In genomic region chr2:25264286-25264660, GRCm38 (mm10) we compare ENCODE assay signal across 9 mouse cellular contexts. TPM values are rescaled to one million over a fixed set of nuclear protein-coding genes. Genes with fewer than 3 reads are reported as not detected.
DNase-seq lines count a peak whose midpoint lies in the region; ATAC-seq and TF ChIP-seq lines count a peak whose summit lies in the region.
"Had no signal": no experiment of that assay in that cellular context is flagged by ENCODE, and none has a peak within 500 bp of the region (broad histone marks: within the 10 kb centered on the region; RNA-seq: fewer than 3 reads in every experiment).

No protein-coding gene starts in this region.

- H3K79me2 ChIP-seq in MEL (ENCODE audit: control insufficient read depth, insufficient read depth, low read length, poor library complexity), result peaks cover 55% of the 10 kb centered on the region

- H3K4me1 ChIP-seq in heart, embryonic 13.5 days, result peaks cover 52% of the 10 kb centered on the region
- H3K4me1 ChIP-seq in MEL (ENCODE audit: control insufficient read depth in 1 of 2, insufficient read depth in 2 of 2, low read length in 2 of 2), result peaks cover 10 to 52% of the 10 kb centered on the region in 2 experiments
- H3K4me1 ChIP-seq in hindbrain, embryonic 13.5 days (replicated peaks), result peaks cover 60% of the 10 kb centered on the region
- H3K4me1 ChIP-seq in midbrain, embryonic 14.5 days (ENCODE audit: control insufficient read depth, insufficient read depth, low read length), result peaks cover 47% of the 10 kb centered on the region

- TF ChIP-seq EP300 in MEL (IDR thresholded peaks at IDR 0.05; ENCODE audit: low read depth in 1 of 2, low read length in 2 of 2), result no peak

- no peak for DNase-seq in heart, adult 11 months
- no peak for DNase-seq in MEL (ENCODE audit: low read depth, low spot score)
- DNase-seq in midbrain, embryonic 14.5 days, result no peak
- no peak for DNase-seq in left cerebral cortex, adult 9 months (ENCODE audit: low spot score in 2 of 2)
- no peak for DNase-seq in adrenal gland, postnatal 25 days
- DNase-seq in lung, postnatal 14 days, result no peak

- H3K36me3 ChIP-seq in heart, embryonic 13.5 days, result peaks cover 13% of the 10 kb centered on the region
- H3K36me3 ChIP-seq in MEL (ENCODE audit: control insufficient read depth in 1 of 2, insufficient read depth in 2 of 2, low read length in 2 of 2), result peaks cover 0 to 36% of the 10 kb centered on the region in 2 experiments; a peak in 2 of 4 replicates
- peaks cover 14% of the 10 kb centered on the region for H3K36me3 ChIP-seq in hindbrain, embryonic 13.5 days
- H3K36me3 ChIP-seq in midbrain, embryonic 14.5 days (ENCODE audit: control insufficient read depth, insufficient read depth, low read length), result peaks cover 12% of the 10 kb centered on the region

- H3K27ac ChIP-seq in heart, embryonic 13.5 days (replicated peaks), result no peak overlapping the region
- no peak overlapping the region for H3K27ac ChIP-seq in MEL (ENCODE audit: control insufficient read depth, low read depth, low read length)
- no peak overlapping the region for H3K27ac ChIP-seq in hindbrain, embryonic 13.5 days
- H3K27ac ChIP-seq in midbrain, embryonic 14.5 days (replicated peaks; ENCODE audit: low read depth, low read length), result no peak overlapping the region

- no peaks in the 10 kb centered on the region for H3K9me3 ChIP-seq in heart, embryonic 13.5 days
- H3K9me3 ChIP-seq in MEL (replicated peaks; ENCODE audit: insufficient read depth, low read length), result no peaks in the 10 kb centered on the region
- no peaks in the 10 kb centered on the region for H3K9me3 ChIP-seq in hindbrain, embryonic 13.5 days
- no peaks in the 10 kb centered on the region for H3K9me3 ChIP-seq in midbrain, embryonic 14.5 days (ENCODE audit: control insufficient read depth, low read length)

- WGBS in heart, embryonic 13.5 days, result 69% methylated on average over 5 of the region's 5 CpGs
- WGBS in hindbrain, embryonic 13.5 days, result 78% methylated on average over 5 of the region's 5 CpGs
- 77% methylated on average over 5 of the region's 5 CpGs for WGBS in midbrain, embryonic 14.5 days

- ATAC-seq in heart, embryonic 13.5 days (ENCODE audit: extremely low read depth, insufficient number of reproducible peaks, low FRiP score, low TSS enrichment), result no peak
- no peak for ATAC-seq in hindbrain, embryonic 13.5 days (ENCODE audit: low FRiP score)
- ATAC-seq in midbrain, embryonic 14.5 days (ENCODE audit: low FRiP score, low TSS enrichment), result no peak
- ATAC-seq: lung, postnatal 0 days had no signal

- TF ChIP-seq RAD21 in MEL (IDR thresholded peaks at IDR 0.05; ENCODE audit: low read depth, low read length), result no peak

- no peak for TF ChIP-seq POLR2A in MEL (IDR thresholded peaks at IDR 0.05; ENCODE audit: control insufficient read depth in 1 of 2, insufficient read depth in 1 of 2, low read depth in 1 of 2, low read length in 2 of 2, poor library complexity in 1 of 2)

- peak overlapping the region; percentile 86; the same call in 1 of the 2 replicates for H3K9ac ChIP-seq in heart, embryonic 13.5 days
- peak overlapping the region; percentile 93 for H3K9ac ChIP-seq in MEL (ENCODE audit: control insufficient read depth, low read depth, low read length, poor library complexity, severe bottlenecking)
- H3K9ac ChIP-seq in hindbrain, embryonic 13.5 days, result peak overlapping the region; percentile 85
- no peak overlapping the region; the same call in 1 of the 2 replicates for H3K9ac ChIP-seq in midbrain, embryonic 14.5 days (replicated peaks; ENCODE audit: low read length)

- peak overlapping the region; percentile 100 for H3K4me2 ChIP-seq in heart, embryonic 13.5 days
- H3K4me2 ChIP-seq in hindbrain, embryonic 13.5 days, result peak overlapping the region; percentile 99
- peak overlapping the region; percentile 100 for H3K4me2 ChIP-seq in midbrain, embryonic 14.5 days (ENCODE audit: low read length)

- no peak for TF ChIP-seq CTCF in MEL (IDR thresholded peaks at IDR 0.05 in 2 of 3, conservative IDR thresholded peaks at IDR 0.05 in 1 of 3; ENCODE audit: control insufficient read depth in 1 of 3, insufficient read depth in 1 of 3, low read depth in 2 of 3, low read length in 3 of 3, poor library complexity in 1 of 3, severe bottlenecking in 1 of 3)

- peak overlapping the region; percentile 86 for H3K4me3 ChIP-seq in heart, embryonic 13.5 days
- peak overlapping the region; percentile 90 to 95 for H3K4me3 ChIP-seq in MEL (ENCODE audit: control insufficient read depth in 1 of 2, insufficient read depth in 1 of 2, low read depth in 2 of 2, low read length in 2 of 2)
- peak overlapping the region; percentile 79 for H3K4me3 ChIP-seq in hindbrain, embryonic 13.5 days
- H3K4me3 ChIP-seq in midbrain, embryonic 14.5 days (replicated peaks; ENCODE audit: low read depth, low read length), result no peak overlapping the region; the same call in 1 of the 2 replicates

- peaks cover 19% of the 10 kb centered on the region for H3K27me3 ChIP-seq in heart, embryonic 13.5 days (replicated peaks)
- H3K27me3 ChIP-seq in MEL (ENCODE audit: control insufficient read depth in 1 of 2, insufficient read depth in 2 of 2, low read length in 2 of 2), result no peaks in the 10 kb centered on the region
- peaks cover 18% of the 10 kb centered on the region for H3K27me3 ChIP-seq in hindbrain, embryonic 13.5 days
- H3K27me3 ChIP-seq in midbrain, embryonic 14.5 days (ENCODE audit: control insufficient read depth, insufficient read depth, low read length), result peaks cover 9% of the 10 kb centered on the region

TF ChIP-seq in MEL, 35 proteins besides CTCF, POLR2A, EP300 and RAD21 (continues in another document):
- TF ChIP-seq KAT2A (conservative IDR thresholded peaks at IDR 0.05; ENCODE audit: low read depth, low read length), result no peak
- no peak for TF ChIP-seq TAL1 (IDR thresholded peaks at IDR 0.05; ENCODE audit: low read length)
- no peak for TF ChIP-seq TCF12 (IDR thresholded peaks at IDR 0.05; ENCODE audit: low read depth, low read length)
- no peak for TF ChIP-seq SMC3 (IDR thresholded peaks at IDR 0.05; ENCODE audit: low read depth, low read length)
- TF ChIP-seq NELFE (IDR thresholded peaks at IDR 0.05; ENCODE audit: low read depth, low read length), result no peak
- no peak for TF ChIP-seq CHD2 (IDR thresholded peaks at IDR 0.05; ENCODE audit: low read length)
- no peak for TF ChIP-seq POLR2AphosphoS2 (IDR thresholded peaks at IDR 0.05; ENCODE audit: low read length)
- no peak for TF ChIP-seq ZNF384 (IDR thresholded peaks at IDR 0.05; ENCODE audit: low read depth, low read length)
- no peak for TF ChIP-seq GATA1 (IDR thresholded peaks at IDR 0.05; ENCODE audit: low read depth, low read length)
- TF ChIP-seq GABPA (IDR thresholded peaks at IDR 0.05; ENCODE audit: low read depth, low read length), result no peak
- TF ChIP-seq E2F4 (IDR thresholded peaks at IDR 0.05; ENCODE audit: borderline replicate concordance, low read depth, low read length), result no peak
- TF ChIP-seq MAX (IDR thresholded peaks at IDR 0.05; ENCODE audit: low read length), result no peak

RNA-seq across cellular contexts. Expression of gene Tprn, which starts 1.9 kb away (rescaled TPM):
- polyA plus RNA-seq in heart, embryonic 13.5 days (2015; fragmentation: Nextera tagmentation; extraction: Ambion mirVana), result 3.5 and 4.3 TPM in 2 replicates
- total RNA-seq in MEL (2012; rRNA removed), result 26.1 and 32.9 TPM in 2 replicates
- polyA plus RNA-seq in MEL (2012; ENCODE audit: insufficient read depth in 1 of 2, insufficient read length in 2 of 2, low read depth in 1 of 2, low replicate concordance in 2 of 2, missing spikeins in 1 of 2), result 10 to 100 TPM in 1 of 2 experiments, not detected in 1; 50.8 TPM
- polyA plus RNA-seq in hindbrain, embryonic 13.5 days (2015; fragmentation: Nextera tagmentation; extraction: Ambion mirVana), result 16.2 and 17.6 TPM in 2 replicates
- 13.1 and 13.3 TPM in 2 replicates for polyA plus RNA-seq in midbrain, embryonic 14.5 days (2014; fragmentation: Nextera tagmentation; extraction: Ambion mirVana)
- 10.0 and 10.7 TPM in 2 replicates for total RNA-seq in adrenal gland, postnatal 25 days (2021)

RNA-seq across cellular contexts. Expression of gene Ssna1, which starts 8.0 kb away (rescaled TPM):
- 144 and 158 TPM in 2 replicates for polyA plus RNA-seq in heart, embryonic 13.5 days (2015; fragmentation: Nextera tagmentation; extraction: Ambion mirVana)
- total RNA-seq in MEL (2012; rRNA removed), result 194 and 226 TPM in 2 replicates
- 100 to 1,000 TPM in 1 of 2 experiments, not detected in 1; 158 TPM for polyA plus RNA-seq in MEL (2012; ENCODE audit: insufficient read depth in 1 of 2, insufficient read length in 2 of 2, low read depth in 1 of 2, low replicate concordance in 2 of 2, missing spikeins in 1 of 2)
- 189 and 199 TPM in 2 replicates for polyA plus RNA-seq in hindbrain, embryonic 13.5 days (2015; fragmentation: Nextera tagmentation; extraction: Ambion mirVana)
- polyA plus RNA-seq in midbrain, embryonic 14.5 days (2014; fragmentation: Nextera tagmentation; extraction: Ambion mirVana), result 196 TPM in 2 replicates
- total RNA-seq in adrenal gland, postnatal 25 days (2021), result 35.1 and 47.7 TPM in 2 replicates

RNA-seq across cellular contexts. Expression of gene Anapc2, which starts 8.0 kb away (rescaled TPM):
- polyA plus RNA-seq in heart, embryonic 13.5 days (2015; fragmentation: Nextera tagmentation; extraction: Ambion mirVana), result 77.3 and 82.5 TPM in 2 replicates
- total RNA-seq in MEL (2012; rRNA removed), result 9.8 and 10.3 TPM in 2 replicates
- 10 to 100 TPM in 1 of 2 experiments, not detected in 1; 67.0 TPM for polyA plus RNA-seq in MEL (2012; ENCODE audit: insufficient read depth in 1 of 2, insufficient read length in 2 of 2, low read depth in 1 of 2, low replicate concordance in 2 of 2, missing spikeins in 1 of 2)
- polyA plus RNA-seq in hindbrain, embryonic 13.5 days (2015; fragmentation: Nextera tagmentation; extraction: Ambion mirVana), result 143 TPM in 2 replicates
- 112 and 117 TPM in 2 replicates for polyA plus RNA-seq in midbrain, embryonic 14.5 days (2014; fragmentation: Nextera tagmentation; extraction: Ambion mirVana)
- total RNA-seq in adrenal gland, postnatal 25 days (2021), result 70.9 and 95.1 TPM in 2 replicates

RNA-seq across cellular contexts. Expression of gene Tmem203, which starts 9.0 kb away (rescaled TPM):
- 15.5 and 15.9 TPM in 2 replicates for polyA plus RNA-seq in heart, embryonic 13.5 days (2015; fragmentation: Nextera tagmentation; extraction: Ambion mirVana)
- total RNA-seq in MEL (2012; rRNA removed), result 8.1 and 8.4 TPM in 2 replicates
- 10 to 100 TPM in 1 of 2 experiments, not detected in 1; 17.0 TPM for polyA plus RNA-seq in MEL (2012; ENCODE audit: insufficient read depth in 1 of 2, insufficient read length in 2 of 2, low read depth in 1 of 2, low replicate concordance in 2 of 2, missing spikeins in 1 of 2)
- polyA plus RNA-seq in hindbrain, embryonic 13.5 days (2015; fragmentation: Nextera tagmentation; extraction: Ambion mirVana), result 18.6 and 20.9 TPM in 2 replicates
- polyA plus RNA-seq in midbrain, embryonic 14.5 days (2014; fragmentation: Nextera tagmentation; extraction: Ambion mirVana), result 11.3 and 12.9 TPM in 2 replicates
- 32.3 and 48.8 TPM in 2 replicates for total RNA-seq in adrenal gland, postnatal 25 days (2021)

RNA-seq across cellular contexts. Expression of gene AL732309.1, which starts 17.6 kb away (rescaled TPM):
- 2.1 and 2.9 TPM in 2 replicates for polyA plus RNA-seq in heart, embryonic 13.5 days (2015; fragmentation: Nextera tagmentation; extraction: Ambion mirVana)
- total RNA-seq in MEL (2012; rRNA removed), result 8.2 and 11.5 TPM in 2 replicates
- polyA plus RNA-seq in MEL (2012; ENCODE audit: insufficient read depth in 1 of 2, insufficient read length in 2 of 2, low read depth in 1 of 2, low replicate concordance in 2 of 2, missing spikeins in 1 of 2), result 1 to 10 TPM in 1 of 2 experiments, not detected in 1; 4.8 TPM
- polyA plus RNA-seq in hindbrain, embryonic 13.5 days (2015; fragmentation: Nextera tagmentation; extraction: Ambion mirVana), result 5.1 and 6.2 TPM in 2 replicates
- polyA plus RNA-seq in midbrain, embryonic 14.5 days (2014; fragmentation: Nextera tagmentation; extraction: Ambion mirVana), result 3.7 and 5.1 TPM in 2 replicates
- total RNA-seq in adrenal gland, postnatal 25 days (2021), result 3.5 and 8.1 TPM in 2 replicates
